Mouse (Mus musculus): ENCODE measurements around the gene Zfpm1.

DNA sequence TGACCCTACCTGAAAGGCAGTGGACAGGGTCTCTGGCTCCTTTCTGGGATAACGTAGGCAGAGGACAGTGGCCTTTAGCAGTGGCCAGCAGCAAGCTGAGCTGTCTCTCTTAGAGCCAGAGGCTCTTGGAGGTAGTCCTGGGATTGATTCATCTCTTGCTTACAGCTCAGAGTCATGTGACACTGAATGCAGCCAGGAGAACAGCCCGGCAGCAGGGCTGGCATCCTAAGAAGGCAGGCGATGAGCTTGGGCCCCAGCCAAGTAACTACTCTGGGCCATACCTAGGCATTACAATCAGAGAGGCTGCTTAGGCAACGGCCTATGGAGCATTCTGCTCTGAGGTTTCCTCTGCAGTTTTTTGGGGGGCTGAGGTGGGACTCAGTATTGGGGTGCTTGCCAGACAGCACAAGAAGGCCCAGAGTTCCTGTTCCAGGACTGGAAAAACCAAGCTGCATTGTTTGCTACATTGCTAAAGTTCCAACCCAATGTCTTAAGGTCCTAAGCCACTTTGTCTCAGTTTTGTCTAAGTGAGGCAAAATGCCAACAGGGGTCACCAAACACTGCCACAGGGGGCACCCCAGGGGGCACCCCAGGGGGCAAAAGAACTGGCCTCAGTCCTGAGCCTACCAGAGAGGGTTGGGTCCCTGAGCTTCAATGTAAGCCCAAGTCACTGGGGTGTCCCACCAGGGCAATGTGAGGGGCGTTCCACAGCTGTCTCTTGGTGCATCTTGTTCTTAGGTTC lies 66.0 kb downstream of the Zfpm1 start:
- TF ChIP-seq CTCF (IDR thresholded peaks at IDR 0.05; ENCODE audit: low read depth) (no peak), EP300 (optimal IDR thresholded peaks at IDR 0.05) (no peak)
